Mouse (Mus musculus): ENCODE results near the gene 1520401A03Rik. TPM values are rescaled to one million over a fixed set of nuclear protein-coding genes. Genes with fewer than 3 reads are reported as not detected.

1520401A03Rik gene
- polyA plus RNA-seq, 1 experiment from 2014 or later = 0.04 TPM

DNA sequence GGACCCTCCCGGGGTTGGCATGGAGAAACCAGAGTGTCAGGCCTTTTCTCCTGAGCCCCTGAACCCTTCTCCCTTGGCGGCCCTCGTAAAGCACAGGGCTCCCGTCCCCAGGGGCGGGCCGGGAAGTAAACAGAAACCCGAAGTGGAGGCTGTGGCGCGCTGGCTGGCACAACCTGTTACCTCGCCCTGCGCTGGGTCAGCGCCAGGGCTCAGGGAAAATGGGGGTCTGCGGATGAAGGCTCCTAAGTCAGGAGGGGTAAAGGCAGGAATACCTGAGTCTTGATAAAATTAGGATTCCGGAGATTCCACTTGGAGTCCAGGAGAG lies 61.7 kb downstream of the 1520401A03Rik start:
- Histone ChIP-seq H3K9me3 (ENCODE audit: control insufficient read depth, low read length) (no peaks in the 10 kb centered on the region), H3K36me3 (ENCODE audit: control insufficient read depth, insufficient read depth, low read length) (no peaks in the 10 kb centered on the region), H3K27me3 (replicated peaks; ENCODE audit: control insufficient read depth, insufficient read depth, low read length) (peaks cover 33% of the 10 kb centered on the region), H3K4me3 (ENCODE audit: low read depth, low read length) (peak overlapping the region; percentile 27; the same call in 1 of the 2 replicates), H3K4me1 (replicated peaks; ENCODE audit: control insufficient read depth, insufficient read depth, low read length) (no peaks in the 10 kb centered on the region; the same call in 1 of the 2 replicates), H3K27ac (ENCODE audit: low read depth) (no peak overlapping the region), H3K4me2 (ENCODE audit: low read length) (peak overlapping the region; percentile 41), H3K9ac (ENCODE audit: low read length) (no peak overlapping the region)
- ATAC-seq (replicated peaks; ENCODE audit: low FRiP score, low TSS enrichment, low read depth) = peak; percentile 12; the same call in 1 of the 2 replicates
- 1% methylated on average over 14 of the region's 14 CpGs for WGBS
- DNase-seq (ENCODE audit: low spot score) = no peak

DNA sequence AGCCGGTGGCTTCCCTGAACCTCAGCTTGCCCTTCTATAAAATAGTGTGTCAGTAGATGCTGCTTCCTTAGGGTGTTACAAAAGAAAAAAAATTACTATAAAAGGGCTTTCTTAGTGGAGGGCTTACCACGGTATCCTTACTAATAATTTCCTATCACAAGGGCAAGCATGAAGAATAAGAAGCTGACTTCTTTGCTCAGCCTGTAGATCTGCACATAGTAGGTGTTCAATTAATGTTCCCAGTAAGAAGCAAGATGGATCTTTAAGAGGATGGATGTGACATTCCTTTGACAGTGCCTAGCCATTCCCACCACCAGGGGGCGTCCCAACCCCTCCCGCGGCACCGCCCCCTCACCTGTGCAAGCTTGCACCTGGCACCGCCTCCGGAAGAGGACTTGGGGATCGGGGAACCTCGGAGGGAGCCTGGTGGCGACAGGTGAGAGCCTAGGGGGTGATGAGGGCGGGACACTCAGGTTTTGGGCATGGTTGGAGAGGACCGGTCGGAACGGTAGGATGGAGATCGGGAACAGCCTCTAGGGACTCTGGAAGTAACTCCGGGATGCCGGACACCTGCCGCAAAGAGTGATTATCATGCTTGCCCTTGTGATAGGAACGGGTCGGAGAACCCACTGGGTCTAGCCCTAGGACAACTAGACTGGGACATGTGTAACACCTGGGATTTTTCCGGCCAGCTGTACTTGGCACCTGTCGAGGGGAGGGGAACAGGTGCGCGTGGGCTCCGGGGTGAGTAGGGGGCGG lies 62.3 kb downstream of the 1520401A03Rik start, which contains the start of gene Bicdl2:
Gene Bicdl2 (plus strand): TSS at position 390 of the 759 bp plus-strand sequence.
- H3K4me2 ChIP-seq (ENCODE audit: low read length) = peak within 1 kb of the TSS; percentile 41
- no peak within 1 kb of the TSS for H3K27ac ChIP-seq (ENCODE audit: low read depth)
- peak; percentile 91 for DNase-seq (ENCODE audit: low spot score)
- ATAC-seq (replicated peaks; ENCODE audit: low FRiP score, low TSS enrichment, low read depth) = peak; percentile 59
- no peaks in the 10 kb centered on the region; the same call in 1 of the 2 replicates for H3K4me1 ChIP-seq (replicated peaks; ENCODE audit: control insufficient read depth, insufficient read depth, low read length)
- no peak within 1 kb of the TSS for H3K9ac ChIP-seq (ENCODE audit: low read length)
- peaks cover 33% of the 10 kb centered on the region for H3K27me3 ChIP-seq (replicated peaks; ENCODE audit: control insufficient read depth, insufficient read depth, low read length)
- no peaks in the 10 kb centered on the region for H3K36me3 ChIP-seq (ENCODE audit: control insufficient read depth, insufficient read depth, low read length)
- peak within 1 kb of the TSS; percentile 27 for H3K4me3 ChIP-seq (ENCODE audit: low read depth, low read length)
- 3% methylated on average over 27 of the region's 27 CpGs for WGBS
- H3K9me3 ChIP-seq (ENCODE audit: control insufficient read depth, low read length) = no peaks in the 10 kb centered on the region

GRCm38 (mm10) chr17:23658450-23658849 lies 64.1 kb downstream of the 1520401A03Rik start:
- Histone ChIP-seq H3K9ac (ENCODE audit: low read length) (no peak overlapping the region), H3K36me3 (ENCODE audit: control insufficient read depth, insufficient read depth, low read length) (no peaks in the 10 kb centered on the region), H3K9me3 (ENCODE audit: control insufficient read depth, low read length) (no peaks in the 10 kb centered on the region), H3K27me3 (replicated peaks; ENCODE audit: control insufficient read depth, insufficient read depth, low read length) (peaks cover 33% of the 10 kb centered on the region), H3K4me2 (ENCODE audit: low read length) (no peak overlapping the region), H3K4me1 (replicated peaks; ENCODE audit: control insufficient read depth, insufficient read depth, low read length) (no peaks in the 10 kb centered on the region), H3K4me3 (ENCODE audit: low read depth, low read length) (no peak overlapping the region), H3K27ac (ENCODE audit: low read depth) (no peak overlapping the region)
- ATAC-seq (replicated peaks; ENCODE audit: low FRiP score, low TSS enrichment, low read depth) (no peak), DNase-seq (ENCODE audit: low spot score) (no peak)
- WGBS = 88% methylated on average over 3 of the region's 3 CpGs

Other genes starting within 250 kb of the 1520401A03Rik start
- not detected in 2 replicates for gene Vmn2r117, start 243.1 kb downstream of the 1520401A03Rik start, polyA plus RNA-seq (2014; fragmentation: Nextera tagmentation; extraction: Ambion mirVana)
- 19.1 and 19.7 TPM in 2 replicates for gene Zfp213, start 158.5 kb downstream of the 1520401A03Rik start, polyA plus RNA-seq (2014; fragmentation: Nextera tagmentation; extraction: Ambion mirVana)
- gene Zfp13, start 123.3 kb downstream of the 1520401A03Rik start, polyA plus RNA-seq (2014; fragmentation: Nextera tagmentation; extraction: Ambion mirVana) = 12.3 and 14.8 TPM in 2 replicates
- gene Zscan10, start 121.9 kb downstream of the 1520401A03Rik start, polyA plus RNA-seq (2014; fragmentation: Nextera tagmentation; extraction: Ambion mirVana) = 0.14 TPM in 1 of 2 replicates, not detected in the other
- gene Mmp25, start 77.5 kb downstream of the 1520401A03Rik start, polyA plus RNA-seq (2014; fragmentation: Nextera tagmentation; extraction: Ambion mirVana) = 0.51 and 0.67 TPM in 2 replicates
- 1.5 and 2.1 TPM in 2 replicates for gene Bicdl2, start 62.3 kb downstream of the 1520401A03Rik start, polyA plus RNA-seq (2014; fragmentation: Nextera tagmentation; extraction: Ambion mirVana)
- 83.3 and 84.8 TPM in 2 replicates for gene Hcfc1r1, start 49.2 kb downstream of the 1520401A03Rik start, polyA plus RNA-seq (2014; fragmentation: Nextera tagmentation; extraction: Ambion mirVana)
- 45.8 and 50.2 TPM in 2 replicates for gene Thoc6, start 48.9 kb downstream of the 1520401A03Rik start, polyA plus RNA-seq (2014; fragmentation: Nextera tagmentation; extraction: Ambion mirVana)
- 23.3 and 24.4 TPM in 2 replicates for gene Tnfrsf12a, start 45.3 kb downstream of the 1520401A03Rik start, polyA plus RNA-seq (2014; fragmentation: Nextera tagmentation; extraction: Ambion mirVana)
- gene Cldn6, start 43.5 kb downstream of the 1520401A03Rik start, polyA plus RNA-seq (2014; fragmentation: Nextera tagmentation; extraction: Ambion mirVana) = 88.4 and 97.9 TPM in 2 replicates
- 1.1 and 1.3 TPM in 2 replicates for gene Cldn9, start 38.8 kb downstream of the 1520401A03Rik start, polyA plus RNA-seq (2014; fragmentation: Nextera tagmentation; extraction: Ambion mirVana)
- gene Pkmyt1, start 3.6 kb upstream of the 1520401A03Rik start, polyA plus RNA-seq (2014; fragmentation: Nextera tagmentation; extraction: Ambion mirVana) = 53.6 and 57.9 TPM in 2 replicates
- 18.4 and 18.6 TPM in 2 replicates for gene Paqr4, start 18.1 kb upstream of the 1520401A03Rik start, polyA plus RNA-seq (2014; fragmentation: Nextera tagmentation; extraction: Ambion mirVana)
- 0.16 and 0.19 TPM in 2 replicates for gene Kremen2, start 23.1 kb upstream of the 1520401A03Rik start, polyA plus RNA-seq (2014; fragmentation: Nextera tagmentation; extraction: Ambion mirVana)
- 58.6 and 69.4 TPM in 2 replicates for gene Flywch1, start 48.8 kb upstream of the 1520401A03Rik start, polyA plus RNA-seq (2014; fragmentation: Nextera tagmentation; extraction: Ambion mirVana)
- 21.2 and 21.5 TPM in 2 replicates for gene Flywch2, start 63.3 kb upstream of the 1520401A03Rik start, polyA plus RNA-seq (2014; fragmentation: Nextera tagmentation; extraction: Ambion mirVana)
- 451 and 452 TPM in 2 replicates for gene Srrm2, start 67.7 kb upstream of the 1520401A03Rik start, polyA plus RNA-seq (2014; fragmentation: Nextera tagmentation; extraction: Ambion mirVana)
- 1,105 and 1,121 TPM in 2 replicates for gene Elob, start 106.4 kb upstream of the 1520401A03Rik start, polyA plus RNA-seq (2014; fragmentation: Nextera tagmentation; extraction: Ambion mirVana)
- 0.26 TPM in 1 of 2 replicates, not detected in the other for gene Prss33, start 113.3 kb upstream of the 1520401A03Rik start, polyA plus RNA-seq (2014; fragmentation: Nextera tagmentation; extraction: Ambion mirVana)
- gene Prss32, start 121.1 kb upstream of the 1520401A03Rik start, polyA plus RNA-seq (2014; fragmentation: Nextera tagmentation; extraction: Ambion mirVana) = 1.1 and 1.5 TPM in 2 replicates
- gene Prss41, start 121.4 kb upstream of the 1520401A03Rik start, polyA plus RNA-seq (2014; fragmentation: Nextera tagmentation; extraction: Ambion mirVana) = 2.1 and 2.9 TPM in 2 replicates
- gene Prss21, start 145.3 kb upstream of the 1520401A03Rik start, polyA plus RNA-seq (2014; fragmentation: Nextera tagmentation; extraction: Ambion mirVana) = not detected in 2 replicates
- not detected in 2 replicates for gene Dcpp1, start 158.1 kb upstream of the 1520401A03Rik start, polyA plus RNA-seq (2014; fragmentation: Nextera tagmentation; extraction: Ambion mirVana)
- gene Dcpp2, start 158.1 kb upstream of the 1520401A03Rik start, polyA plus RNA-seq (2014; fragmentation: Nextera tagmentation; extraction: Ambion mirVana) = not detected in 2 replicates
- not detected in 2 replicates for gene Dcpp3, start 194.7 kb upstream of the 1520401A03Rik start, polyA plus RNA-seq (2014; fragmentation: Nextera tagmentation; extraction: Ambion mirVana)
- gene Sbp, start 218.9 kb upstream of the 1520401A03Rik start, polyA plus RNA-seq (2014; fragmentation: Nextera tagmentation; extraction: Ambion mirVana) = not detected in 2 replicates
- not detected in 2 replicates for gene Sbpl, start 232.5 kb upstream of the 1520401A03Rik start, polyA plus RNA-seq (2014; fragmentation: Nextera tagmentation; extraction: Ambion mirVana)